Mouse (Mus musculus) liver, postnatal 0 days (tissue): ENCODE results near the gene Ttc26.

ENCODE experiments used
- CTCF ChIP-seq: sonication (generic); IDR thresholded peaks from 2 replicates; pipeline ENCODE4 v1.5.1; 2016; ENCODE audit warnings: antibody characterized with exemption, low read depth
- EP300 ChIP-seq: IDR thresholded peaks from 2 replicates; pipeline ENCODE4 v1.6.1; 2016; ENCODE audit warnings: antibody characterized with exemption, low read depth, mild to moderate bottlenecking

- TF ChIP-seq CTCF (no peak), EP300 (peak; percentile 96)
Observed at GRCm38 (mm10) chr6:38341751-38342665, 39.3 kb upstream of the Ttc26 start.
